Mouse (Mus musculus) hindbrain, embryonic 11.5 days (tissue): ENCODE data around the gene Clca3a1. TPM values are rescaled to one million over a fixed set of nuclear protein-coding genes. Genes with fewer than 3 reads are reported as not detected.

Experiments used
- ATAC-seq: fragments of 200-750 bp; cut with Nextera tagmentation; 2 replicates; pipeline ENCODE4 v1.8.0; 2017; ENCODE audit warnings: mild to moderate bottlenecking, moderate TSS enrichment, moderate library complexity; ENCODE audit not compliant: low FRiP score
- DNase-seq: peaks from one replicate; pipeline ENCODE4 v3.0.0-alpha.2; 2015; ENCODE audit warnings: low spot score
- H3K27ac ChIP-seq: fragments of 300-500 bp; sonication (generic); 2 replicates; pipeline ENCODE4 v1.5.1; 2014; ENCODE audit warnings: mild to moderate bottlenecking, low read depth, low read length
- H3K27me3 ChIP-seq: fragments of 300-500 bp; sonication (generic); 2 replicates; pipeline ENCODE4 v1.6.1; 2014; ENCODE audit warnings: mild to moderate bottlenecking, low read length, moderate library complexity, mixed read lengths; ENCODE audit not compliant: control insufficient read depth, insufficient read depth
- H3K36me3 ChIP-seq: fragments of 300-500 bp; sonication (generic); 2 replicates; pipeline ENCODE4 v1.6.1; 2014; ENCODE audit warnings: mild to moderate bottlenecking, low read length, moderate library complexity, mixed read lengths; ENCODE audit not compliant: control insufficient read depth, insufficient read depth
- H3K4me1 ChIP-seq: fragments of 300-500 bp; sonication (generic); replicated peaks from 2 replicates; pipeline ENCODE4 v1.6.1; 2014; ENCODE audit warnings: low read length, mixed read lengths; ENCODE audit not compliant: control insufficient read depth, insufficient read depth
- H3K4me2 ChIP-seq: fragments of 300-500 bp; sonication (generic); replicated peaks from 2 replicates; pipeline ENCODE4 v1.6.1; 2014; ENCODE audit warnings: mild to moderate bottlenecking, low read depth, low read length
- H3K4me3 ChIP-seq: fragments of 300-500 bp; sonication (generic); 2 replicates; pipeline ENCODE4 v1.5.1; 2014; ENCODE audit warnings: low read depth, low read length
- H3K9ac ChIP-seq: fragments of 300-500 bp; sonication (generic); 2 replicates; pipeline ENCODE4 v1.6.1; 2014; ENCODE audit warnings: low read depth, low read length
- H3K9me3 ChIP-seq: fragments of 300-500 bp; sonication (generic); 2 replicates; pipeline ENCODE4 v1.6.1; 2016; ENCODE audit warnings: low read length; ENCODE audit not compliant: control insufficient read depth
- WGBS: fragments of 180-500 bp; shearing (Covaris S2); extraction: QIAGEN DNeasy Blood & Tissue Kit; methylation state at CpG from one replicate; pipeline ENCODE4 v1.1.7; 2014; 5-methylcytosine and 5-hydroxymethylcytosine counted together
- polyA plus RNA-seq: library from polyadenylated mRNA; unstranded; fragments of >200 nt; fragmentation: Nextera tagmentation; extraction: Ambion mirVana; gene quantifications from 2 replicates; pipeline ENCODE4 v1.2.1, GENCODE M21; 2014

Gene Clca3a1
- polyA plus RNA-seq, 1 experiment from 2014 or later: not detected

DNA sequence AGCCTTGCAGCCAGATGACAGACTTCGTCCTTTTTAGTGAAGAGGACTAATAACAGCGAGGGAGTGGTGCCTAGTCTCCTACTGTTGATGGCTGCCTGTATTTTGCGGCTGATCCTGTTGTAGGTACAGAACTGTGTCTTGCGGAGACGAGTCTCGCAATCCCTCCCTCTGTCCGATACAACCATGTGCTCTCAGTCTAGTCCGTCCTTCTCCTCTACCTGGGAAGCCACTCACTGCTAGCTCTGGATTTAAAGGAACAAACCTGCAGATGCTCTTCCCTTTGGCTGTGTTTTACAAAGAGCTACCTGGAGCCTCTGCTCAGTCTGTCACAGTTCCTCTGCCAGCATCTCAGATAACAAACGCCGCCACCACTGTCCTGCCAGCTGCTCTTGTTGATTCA lies 66.7 kb downstream of the Clca3a1 start:
- WGBS: 92% methylated on average over 10 of the region's 10 CpGs

DNA sequence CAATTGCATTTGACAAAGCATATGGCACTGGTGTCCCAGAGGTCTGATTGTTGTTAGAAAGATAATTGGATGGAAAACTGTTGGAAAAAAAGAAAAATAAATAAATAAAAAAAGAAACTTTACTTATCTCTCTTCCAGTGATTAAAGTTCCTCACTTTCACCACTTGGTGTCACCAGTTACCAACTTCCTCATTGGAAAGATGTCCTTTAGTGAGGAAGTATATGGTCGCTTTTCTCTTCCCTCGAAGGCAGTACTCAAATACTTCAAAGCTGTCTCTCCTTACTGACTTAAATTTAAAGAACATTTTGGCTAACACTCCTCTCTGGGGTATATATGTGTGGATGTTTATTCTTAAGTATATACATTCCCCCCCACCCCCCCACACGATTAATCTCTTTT lies 68.7 kb downstream of the Clca3a1 start:
- WGBS: 67% methylated on average over 3 of the region's 3 CpGs
- no peak overlapping the region for H3K27ac ChIP-seq
- no peak overlapping the region for H3K4me2 ChIP-seq
- no peaks in the 10 kb centered on the region for H3K4me1 ChIP-seq
- no peak for ATAC-seq
- H3K27me3 ChIP-seq: no peaks in the 10 kb centered on the region
- H3K4me3 ChIP-seq: no peak overlapping the region
- no peaks in the 10 kb centered on the region for H3K9me3 ChIP-seq
- DNase-seq: peak; percentile 32
- no peak overlapping the region for H3K9ac ChIP-seq
- H3K36me3 ChIP-seq: 0 out of 2 replicates have a peak, but pooled peaks cover 2% of the 10 kb centered on the region

More for the DNA sequence above, 66.7 kb downstream of the Clca3a1 start:
- no peaks in the 10 kb centered on the region for H3K9me3 ChIP-seq
- H3K9ac ChIP-seq: no peak overlapping the region
- H3K4me3 ChIP-seq: no peak overlapping the region
- no peaks in the 10 kb centered on the region for H3K27me3 ChIP-seq
- H3K36me3 ChIP-seq: 0 out of 2 replicates have a peak, but pooled peaks cover 2% of the 10 kb centered on the region
- H3K27ac ChIP-seq: no peak overlapping the region
- H3K4me2 ChIP-seq: no peak overlapping the region
- no peaks in the 10 kb centered on the region for H3K4me1 ChIP-seq
- DNase-seq (no peak), ATAC-seq (no peak)

DNA sequence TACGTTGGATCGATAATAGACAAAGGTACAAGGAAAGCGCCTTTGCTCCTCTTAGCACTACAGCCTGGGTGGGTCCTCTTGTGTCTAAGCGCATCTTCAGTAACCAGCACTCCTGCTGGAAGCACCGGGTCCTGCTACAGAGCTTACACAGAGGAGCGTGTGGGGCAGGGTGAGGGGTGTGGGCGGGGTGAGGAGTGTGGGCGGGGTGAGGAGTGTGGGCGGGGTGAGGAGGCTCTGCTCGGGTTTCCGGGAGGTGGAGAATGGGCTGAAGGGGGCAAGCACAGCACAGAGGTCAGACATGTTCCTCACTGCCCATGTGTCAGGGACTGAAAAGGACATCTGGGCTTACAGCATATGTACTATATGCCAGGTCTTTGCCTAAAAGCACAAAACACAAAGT lies 71.5 kb downstream of the Clca3a1 start:
- WGBS: 10% methylated on average over 11 of the region's 11 CpGs
- peak; percentile 69 for DNase-seq
- no peak overlapping the region for H3K9ac ChIP-seq

DNA sequence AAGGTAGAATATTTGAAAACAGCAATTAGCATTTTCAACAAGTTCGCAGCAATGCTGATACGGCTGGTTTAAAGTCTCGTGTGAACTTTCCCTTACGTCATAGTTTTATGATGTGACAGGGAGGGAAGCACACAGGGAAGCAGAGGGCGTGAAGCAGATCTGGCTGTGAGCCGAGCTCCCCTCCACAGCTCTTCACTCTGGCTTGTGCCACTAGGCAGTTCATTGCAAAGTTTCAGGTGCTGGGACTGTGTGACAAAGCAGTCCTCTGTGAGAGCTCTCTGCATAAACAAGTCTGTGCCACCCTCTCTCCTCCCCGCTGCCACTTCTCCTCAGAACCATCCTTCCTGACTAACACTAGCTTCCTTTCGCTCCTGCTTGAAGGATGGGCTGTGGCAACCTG lies 72.5 kb downstream of the Clca3a1 start:
- H3K4me3 ChIP-seq: no peak overlapping the region
- WGBS: 83% methylated on average over 8 of the region's 8 CpGs
- H3K4me1 ChIP-seq: no peaks in the 10 kb centered on the region
- no peak overlapping the region for H3K4me2 ChIP-seq
- DNase-seq: no peak
- no peaks in the 10 kb centered on the region for H3K27me3 ChIP-seq
- no peaks in the 10 kb centered on the region for H3K36me3 ChIP-seq
- ATAC-seq: no peak
- H3K9me3 ChIP-seq: no peaks in the 10 kb centered on the region
- H3K27ac ChIP-seq: no peak overlapping the region
- no peak overlapping the region for H3K9ac ChIP-seq

More for the DNA sequence above, 71.5 kb downstream of the Clca3a1 start:
- H3K9me3 ChIP-seq: no peaks in the 10 kb centered on the region
- peak; percentile 88 for ATAC-seq
- H3K36me3 ChIP-seq: no peaks in the 10 kb centered on the region
- H3K4me3 ChIP-seq: no peak overlapping the region
- no peaks in the 10 kb centered on the region for H3K4me1 ChIP-seq
- no peaks in the 10 kb centered on the region for H3K27me3 ChIP-seq
- H3K4me2 ChIP-seq: no peak overlapping the region
- H3K27ac ChIP-seq: no peak overlapping the region

DNA sequence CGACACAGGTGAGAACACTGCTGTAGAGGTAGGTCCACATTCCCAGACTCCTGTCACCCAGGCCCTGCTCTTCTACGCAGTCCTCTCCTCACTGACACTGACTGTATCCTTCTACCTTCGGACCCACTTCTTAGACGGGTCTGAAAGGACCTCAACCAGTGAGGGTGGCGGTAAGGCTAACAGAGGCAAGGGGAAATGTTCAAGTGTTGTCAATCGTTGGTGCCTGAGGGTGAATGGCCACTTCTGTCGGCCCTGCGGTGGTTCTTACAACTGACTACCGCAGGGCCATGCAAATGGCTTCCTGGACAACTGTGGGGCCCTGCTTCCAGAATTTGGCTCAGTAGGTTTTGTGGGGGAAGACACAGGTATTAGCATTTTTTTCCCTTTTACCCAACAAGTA lies 73.2 kb downstream of the Clca3a1 start:
- Histone ChIP-seq H3K4me2 (no peak overlapping the region), H3K27ac (no peak overlapping the region), H3K4me1 (no peaks in the 10 kb centered on the region), H3K36me3 (no peaks in the 10 kb centered on the region), H3K9me3 (no peaks in the 10 kb centered on the region), H3K4me3 (no peak overlapping the region), H3K9ac (no peak overlapping the region), H3K27me3 (no peaks in the 10 kb centered on the region)
- ATAC-seq: no peak
- DNase-seq: no peak
- WGBS: 87% methylated on average over 9 of the region's 9 CpGs

DNA sequence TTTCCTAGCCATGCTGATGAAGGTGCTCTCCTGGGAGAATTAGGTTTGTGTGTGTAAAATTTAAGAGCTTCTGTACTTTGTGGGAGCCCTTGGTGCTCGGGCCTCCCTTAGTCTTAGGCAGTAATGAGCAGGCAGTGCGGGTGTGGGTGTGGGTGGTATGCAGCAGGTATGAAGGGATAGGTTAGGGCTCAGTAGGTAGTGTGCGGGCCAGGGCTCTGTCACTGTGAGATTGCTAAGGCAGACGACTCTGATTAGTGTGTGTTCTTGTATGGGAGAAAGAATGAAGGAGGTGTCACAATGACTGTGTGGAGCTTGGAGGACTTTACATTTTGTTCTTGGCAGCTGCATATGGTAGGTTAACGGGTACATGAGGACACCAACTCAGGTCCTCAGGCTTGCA lies 74.6 kb downstream of the Clca3a1 start:
- 95% methylated on average over 5 of the region's 5 CpGs for WGBS
- no peaks in the 10 kb centered on the region for H3K36me3 ChIP-seq
- H3K9me3 ChIP-seq: no peaks in the 10 kb centered on the region
- H3K4me3 ChIP-seq: no peak overlapping the region
- H3K9ac ChIP-seq: no peak overlapping the region
- H3K4me2 ChIP-seq: no peak overlapping the region
- no peak for DNase-seq
- H3K27me3 ChIP-seq: no peaks in the 10 kb centered on the region
- no peaks in the 10 kb centered on the region for H3K4me1 ChIP-seq
- no peak overlapping the region for H3K27ac ChIP-seq
- ATAC-seq: no peak

DNA sequence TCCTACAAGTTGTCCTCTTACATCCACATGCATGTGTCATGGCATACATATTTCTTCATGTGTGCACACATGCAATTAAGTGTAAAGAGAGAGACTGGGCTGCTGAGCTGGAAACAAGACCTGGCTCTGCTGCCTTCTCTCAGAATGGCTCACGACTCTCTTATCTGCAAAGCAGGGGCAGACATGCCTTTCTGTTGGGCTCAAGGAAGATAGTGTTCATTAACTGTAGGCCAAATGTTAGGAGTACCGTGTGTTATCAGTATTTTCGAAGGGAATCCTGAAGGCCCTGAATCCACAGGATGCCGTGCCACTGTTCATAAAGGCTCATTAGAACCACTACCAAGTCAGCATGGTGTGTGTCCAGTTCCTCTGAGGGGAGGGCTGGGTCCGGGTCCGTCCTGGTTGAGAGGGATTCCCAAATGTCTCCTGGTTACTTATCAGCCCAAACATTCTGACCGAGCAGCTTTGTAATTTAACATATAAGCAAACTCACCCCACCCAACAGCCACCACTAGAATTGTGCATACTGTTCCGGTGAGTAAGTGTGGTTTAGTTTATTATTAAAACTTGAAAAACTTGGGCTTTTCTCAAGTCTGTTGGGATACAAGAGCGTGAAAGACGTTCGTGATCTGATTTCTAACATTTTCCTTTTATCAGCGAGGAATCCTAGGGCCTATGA lies 77.5 kb downstream of the Clca3a1 start:
- H3K36me3 ChIP-seq: no peaks in the 10 kb centered on the region
- no peak overlapping the region for H3K4me2 ChIP-seq
- H3K9me3 ChIP-seq: no peaks in the 10 kb centered on the region
- no peak overlapping the region for H3K27ac ChIP-seq
- DNase-seq: no peak
- H3K27me3 ChIP-seq: no peaks in the 10 kb centered on the region
- no peaks in the 10 kb centered on the region for H3K4me1 ChIP-seq
- WGBS: 91% methylated on average over 12 of the region's 12 CpGs
- no peak overlapping the region for H3K9ac ChIP-seq
- no peak overlapping the region for H3K4me3 ChIP-seq
- ATAC-seq: no peak

DNA sequence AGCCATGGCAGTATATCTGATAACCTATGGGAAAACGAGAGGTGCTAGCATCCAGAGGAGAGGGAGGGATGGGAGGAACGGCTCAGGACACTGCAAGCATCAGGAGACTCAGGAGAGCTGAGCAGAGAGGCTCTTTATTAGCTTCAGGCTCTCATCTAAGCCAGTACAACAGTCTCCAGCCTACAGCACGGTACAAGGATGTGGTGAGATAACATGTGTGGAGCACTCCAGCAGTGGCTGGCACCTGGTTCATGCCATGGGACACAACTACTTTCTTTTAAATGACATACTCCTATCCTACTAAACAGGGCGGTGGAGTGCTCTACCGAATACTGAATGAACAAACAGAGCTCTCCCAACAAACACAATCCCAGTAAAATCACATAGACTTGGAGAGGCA lies 79.2 kb downstream of the Clca3a1 start:
- ATAC-seq: no peak
- H3K4me1 ChIP-seq: no peaks in the 10 kb centered on the region
- H3K4me2 ChIP-seq: no peak overlapping the region
- no peaks in the 10 kb centered on the region for H3K27me3 ChIP-seq
- H3K4me3 ChIP-seq: no peak overlapping the region
- 93% methylated on average over 5 of the region's 5 CpGs for WGBS
- H3K27ac ChIP-seq: no peak overlapping the region
- H3K36me3 ChIP-seq: no peaks in the 10 kb centered on the region
- H3K9ac ChIP-seq: no peak overlapping the region
- DNase-seq: no peak
- H3K9me3 ChIP-seq: no peaks in the 10 kb centered on the region

DNA sequence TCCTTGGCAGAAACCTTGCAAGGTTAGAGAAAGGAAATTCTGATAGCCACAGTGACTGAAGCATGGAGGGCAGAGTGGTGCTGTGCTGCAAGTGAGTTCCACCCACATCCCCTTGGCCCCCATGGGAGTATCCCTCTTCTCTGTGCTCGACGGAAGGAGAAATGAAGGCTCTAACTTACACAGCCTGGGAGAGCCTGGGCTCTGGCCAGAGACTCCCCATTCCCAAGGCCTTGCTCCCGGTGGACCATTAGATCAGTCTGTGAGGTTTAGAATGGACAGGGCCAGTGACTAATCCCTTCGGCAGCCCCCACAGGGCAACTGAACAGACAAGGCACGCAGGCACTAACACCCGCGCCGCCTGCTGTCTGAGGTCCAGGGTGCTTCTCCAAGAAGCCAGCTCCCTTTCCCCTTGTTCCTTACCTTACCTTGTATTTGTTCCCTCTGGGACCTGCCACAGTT lies 81.0 kb downstream of the Clca3a1 start:
- Histone ChIP-seq H3K4me2 (no peak overlapping the region), H3K9me3 (no peaks in the 10 kb centered on the region), H3K9ac (no peak overlapping the region), H3K27me3 (no peaks in the 10 kb centered on the region), H3K27ac (no peak overlapping the region), H3K4me3 (no peak overlapping the region), H3K36me3 (no peaks in the 10 kb centered on the region), H3K4me1 (no peaks in the 10 kb centered on the region)
- no peak for ATAC-seq
- DNase-seq: no peak
- 87% methylated on average over 8 of the region's 8 CpGs for WGBS
